Mouse (Mus musculus) kidney, embryonic 14.5 days (tissue): ENCODE measurements around the gene Fn1. TPM values are rescaled to one million over a fixed set of nuclear protein-coding genes. Genes with fewer than 3 reads are reported as not detected.

Experiments used
- ATAC-seq: fragments of 200-750 bp; cut with Nextera tagmentation; 2 replicates; pipeline ENCODE4 v1.8.0; 2017; ENCODE audit warnings: moderate number of reproducible peaks, mild to moderate bottlenecking, moderate TSS enrichment, moderate library complexity; ENCODE audit not compliant: low FRiP score, low TSS enrichment
- H3K27ac ChIP-seq: fragments of 300-500 bp; sonication (generic); 2 replicates; pipeline ENCODE4 v1.5.1; 2014; ENCODE audit warnings: low read depth, mild to moderate bottlenecking, low read length, moderate library complexity, mixed read lengths
- H3K27me3 ChIP-seq: fragments of 300-500 bp; sonication (generic); 2 replicates; pipeline ENCODE4 v1.6.1; 2014; ENCODE audit warnings: mild to moderate bottlenecking, low read length; ENCODE audit not compliant: control insufficient read depth, insufficient read depth
- H3K36me3 ChIP-seq: fragments of 300-500 bp; sonication (generic); 2 replicates; pipeline ENCODE4 v1.6.1; 2014; ENCODE audit warnings: low read length, mixed read lengths; ENCODE audit not compliant: control insufficient read depth, insufficient read depth
- H3K4me1 ChIP-seq: fragments of 300-500 bp; sonication (generic); 2 replicates; pipeline ENCODE4 v1.6.1; 2014; ENCODE audit warnings: low read length, mixed read lengths; ENCODE audit not compliant: control insufficient read depth, insufficient read depth
- H3K4me2 ChIP-seq: fragments of 300-500 bp; sonication (generic); replicated peaks from 2 replicates; pipeline ENCODE4 v1.6.1; 2014; ENCODE audit warnings: low read depth, mild to moderate bottlenecking, low read length
- H3K4me3 ChIP-seq: fragments of 300-500 bp; sonication (generic); 2 replicates; pipeline ENCODE4 v1.5.1; 2014; ENCODE audit warnings: mild to moderate bottlenecking, low read length
- H3K9ac ChIP-seq: fragments of 300-500 bp; sonication (generic); 2 replicates; pipeline ENCODE4 v1.6.1; 2014; ENCODE audit warnings: low read depth, mild to moderate bottlenecking, low read length, moderate library complexity
- H3K9me3 ChIP-seq: fragments of 300-500 bp; sonication (generic); 2 replicates; pipeline ENCODE4 v1.6.1; 2016; ENCODE audit warnings: low read length; ENCODE audit not compliant: control insufficient read depth
- WGBS: fragments of 180-500 bp; shearing (Covaris S2); extraction: QIAGEN DNeasy Blood & Tissue Kit; methylation state at CpG from one replicate; pipeline ENCODE4 v1.1.7; 2014; 5-methylcytosine and 5-hydroxymethylcytosine counted together
- polyA plus RNA-seq: library from polyadenylated mRNA; unstranded; fragments of >200 nt; fragmentation: Nextera tagmentation; extraction: Ambion mirVana; gene quantifications from 2 replicates; pipeline ENCODE4 v1.2.1, GENCODE M21; 2014

Gene Fn1
- polyA plus RNA-seq, 1 experiment from 2014 or later: 158 TPM

GRCm38 (mm10) chr1:71539641-71540040, 113.4 kb downstream of the Fn1 start:
- Histone ChIP-seq H3K9me3 (no peaks in the 10 kb centered on the region), H3K27me3 (no peaks in the 10 kb centered on the region), H3K4me1 (no peaks in the 10 kb centered on the region), H3K27ac (no peak overlapping the region), H3K9ac (no peak overlapping the region), H3K4me3 (no peak overlapping the region), H3K4me2 (no peak overlapping the region), H3K36me3 (no peaks in the 10 kb centered on the region)
- WGBS: 93% methylated on average over 4 of the region's 4 CpGs
- no peak for ATAC-seq

Other genes with a start within 250 kb of the Fn1 start
- not detected in 2 replicates for gene Abca12, start 238.3 kb downstream of the Fn1 start, polyA plus RNA-seq
- gene Atic, start 96.0 kb downstream of the Fn1 start, polyA plus RNA-seq: 50.4 and 73.8 TPM in 2 replicates